Mouse (Mus musculus) adrenal gland, postnatal 25 days (tissue): Measurements from ENCODE around the gene Atp6v0e2. TPM values are rescaled to one million over a fixed set of nuclear protein-coding genes. Genes with fewer than 3 reads are reported as not detected.

Experiments used
- DNase-seq: peaks from one replicate; pipeline ENCODE4 v3.0.0; 2021; ENCODE audit warnings: mixed read lengths
- total RNA-seq: library from RNA; stranded (reverse); gene quantifications from 2 replicates; pipeline ENCODE4 v1.2.3, GENCODE M21; 2021

Gene Atp6v0e2
- total RNA-seq, 1 experiment from 2014 or later = 58.2 TPM

- DNase-seq = no peak
Measured at GRCm38 (mm10) chr6:48539860-48540259, 2.4 kb downstream of the Atp6v0e2 start.

- no peak for DNase-seq
Measured at GRCm38 (mm10) chr6:48540721-48541120, 3.3 kb downstream of the Atp6v0e2 start.

- peak; percentile 79 for DNase-seq
Measured at GRCm38 (mm10) chr6:48541560-48542450, 4.4 kb downstream of the Atp6v0e2 start.

- no peak for DNase-seq
Measured at GRCm38 (mm10) chr6:48542631-48543030, 5.2 kb downstream of the Atp6v0e2 start.

GRCm38 (mm10) chr6:48545251-48545650 lies 7.8 kb downstream of the Atp6v0e2 start:
- no peak for DNase-seq

GRCm38 (mm10) chr6:48546271-48546670 lies 8.9 kb downstream of the Atp6v0e2 start:
- DNase-seq = peak; percentile 55

- DNase-seq = no peak
Measured at GRCm38 (mm10) chr6:48546858-48547257, 9.4 kb downstream of the Atp6v0e2 start.

GRCm38 (mm10) chr6:48548314-48548713 lies 10.9 kb downstream of the Atp6v0e2 start:
- DNase-seq = no peak

GRCm38 (mm10) chr6:48552918-48553317 lies 15.5 kb downstream of the Atp6v0e2 start:
- DNase-seq = peak; percentile 46

GRCm38 (mm10) chr6:48553819-48554218 lies 16.4 kb downstream of the Atp6v0e2 start:
- no peak for DNase-seq

- DNase-seq = peak; percentile 99
Measured at GRCm38 (mm10) chr6:48554280-48555103, 17.1 kb downstream of the Atp6v0e2 start, which contains the start of gene Lrrc61. TSS of gene Lrrc61 (plus strand) at chr6:48554796.

GRCm38 (mm10) chr6:48555104-48555890 lies 17.9 kb downstream of the Atp6v0e2 start:
- DNase-seq = no peak

- no peak for DNase-seq
Measured at GRCm38 (mm10) chr6:48555956-48556355, 18.5 kb downstream of the Atp6v0e2 start.

GRCm38 (mm10) chr6:48565693-48566310 lies 28.4 kb downstream of the Atp6v0e2 start:
- no peak for DNase-seq

- peak; percentile 69 for DNase-seq
Measured at GRCm38 (mm10) chr6:48566312-48566711, 28.9 kb downstream of the Atp6v0e2 start.

GRCm38 (mm10) chr6:48568036-48568984 lies 30.9 kb downstream of the Atp6v0e2 start:
- peak; percentile 61 for DNase-seq

- DNase-seq = no peak
Measured at GRCm38 (mm10) chr6:48569065-48569807, 31.8 kb downstream of the Atp6v0e2 start.

GRCm38 (mm10) chr6:48572014-48572413 lies 34.6 kb downstream of the Atp6v0e2 start:
- no peak for DNase-seq

- DNase-seq = no peak
Measured at GRCm38 (mm10) chr6:48572572-48573061, 35.2 kb downstream of the Atp6v0e2 start, which contains the start of gene Rarres2. TSS of gene Rarres2 (minus strand) at chr6:48572789.
